Mouse (Mus musculus) limb, embryonic 13.5 days (tissue): ENCODE data around the gene Lrmda. TPM values are rescaled to one million over a fixed set of nuclear protein-coding genes. Genes with fewer than 3 reads are reported as not detected.

ENCODE experiments used
- ATAC-seq: fragments of 200-750 bp; cut with Nextera tagmentation; 2 replicates; pipeline ENCODE4 v1.8.0; 2017; ENCODE audit warnings: low read depth, moderate number of reproducible peaks, moderate TSS enrichment; ENCODE audit not compliant: low FRiP score
- H3K27ac ChIP-seq: fragments of 300-500 bp; sonication (generic); 2 replicates; pipeline ENCODE4 v1.5.1; 2015; ENCODE audit warnings: inconsistent platforms, mild to moderate bottlenecking, moderate library complexity
- H3K27me3 ChIP-seq: fragments of 300-500 bp; sonication (generic); 2 replicates; pipeline ENCODE4 v1.6.1; 2015; ENCODE audit warnings: mild to moderate bottlenecking, inconsistent platforms
- H3K36me3 ChIP-seq: fragments of 300-500 bp; sonication (generic); 2 replicates; pipeline ENCODE4 v1.6.1; 2015; ENCODE audit warnings: inconsistent platforms, mild to moderate bottlenecking, moderate library complexity
- H3K4me1 ChIP-seq: fragments of 300-500 bp; sonication (generic); 2 replicates; pipeline ENCODE4 v1.6.1; 2015; ENCODE audit warnings: inconsistent platforms
- H3K4me2 ChIP-seq: fragments of 300-500 bp; sonication (generic); replicated peaks from 2 replicates; pipeline ENCODE4 v1.6.1; 2015; ENCODE audit warnings: inconsistent platforms, mild to moderate bottlenecking, moderate library complexity
- H3K4me3 ChIP-seq: fragments of 300-500 bp; sonication (generic); 2 replicates; pipeline ENCODE4 v1.5.1; 2015; ENCODE audit warnings: moderate library complexity, mild to moderate bottlenecking, inconsistent platforms
- H3K9ac ChIP-seq: fragments of 300-500 bp; sonication (generic); 2 replicates; pipeline ENCODE4 v1.6.1; 2015; ENCODE audit warnings: mild to moderate bottlenecking, inconsistent platforms
- H3K9me3 ChIP-seq: fragments of 300-500 bp; sonication (generic); 2 replicates; pipeline ENCODE4 v1.6.1; 2016; ENCODE audit warnings: inconsistent platforms
- WGBS: fragments of 180-500 bp; shearing (Covaris S2); methylation state at CpG from one replicate; pipeline ENCODE4 v1.1.7; 2015; 5-methylcytosine and 5-hydroxymethylcytosine counted together
- polyA plus RNA-seq: library from polyadenylated mRNA; unstranded; fragments of >200 nt; fragmentation: Nextera tagmentation; extraction: Ambion mirVana; gene quantifications from 2 replicates; pipeline ENCODE4 v1.2.1, GENCODE M21; 2015

The Lrmda gene
- polyA plus RNA-seq, 1 experiment from 2014 or later = 0.38 TPM

DNA sequence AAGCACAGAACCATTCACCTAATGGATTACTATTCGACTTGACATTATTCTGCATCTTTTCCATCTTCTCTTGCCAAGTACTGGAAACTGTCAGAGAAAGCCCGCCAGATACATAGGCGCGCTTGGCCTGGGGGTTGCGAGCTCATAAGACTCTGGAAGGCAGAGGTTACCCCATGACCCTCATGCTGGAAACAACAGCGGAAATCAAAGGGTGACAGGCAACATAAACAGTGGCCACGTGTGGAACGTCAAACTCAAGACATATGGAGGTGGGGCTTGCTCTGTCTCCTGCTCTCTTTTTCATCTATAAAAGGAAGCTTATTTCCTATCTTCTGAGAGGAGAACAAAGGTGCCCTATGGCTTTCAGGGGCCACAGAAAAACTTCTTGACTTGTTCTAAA, 351.6 kb downstream of the Lrmda start:
- 35% methylated on average over 8 of the region's 8 CpGs for whole genome bisulfite sequencing
- H3K9me3 ChIP-seq = 0 out of 2 replicates have a peak, but pooled peaks cover 5% of the 10 kb centered on the region
- H3K4me2 ChIP-seq = no peak overlapping the region
- peaks cover 17% of the 10 kb centered on the region for H3K4me1 ChIP-seq
- H3K27me3 ChIP-seq = no peaks in the 10 kb centered on the region
- H3K27ac ChIP-seq = no peak overlapping the region
- ATAC-seq = no peak
- no peaks in the 10 kb centered on the region for H3K36me3 ChIP-seq
- no peak overlapping the region for H3K4me3 ChIP-seq
- no peak overlapping the region for H3K9ac ChIP-seq

DNA sequence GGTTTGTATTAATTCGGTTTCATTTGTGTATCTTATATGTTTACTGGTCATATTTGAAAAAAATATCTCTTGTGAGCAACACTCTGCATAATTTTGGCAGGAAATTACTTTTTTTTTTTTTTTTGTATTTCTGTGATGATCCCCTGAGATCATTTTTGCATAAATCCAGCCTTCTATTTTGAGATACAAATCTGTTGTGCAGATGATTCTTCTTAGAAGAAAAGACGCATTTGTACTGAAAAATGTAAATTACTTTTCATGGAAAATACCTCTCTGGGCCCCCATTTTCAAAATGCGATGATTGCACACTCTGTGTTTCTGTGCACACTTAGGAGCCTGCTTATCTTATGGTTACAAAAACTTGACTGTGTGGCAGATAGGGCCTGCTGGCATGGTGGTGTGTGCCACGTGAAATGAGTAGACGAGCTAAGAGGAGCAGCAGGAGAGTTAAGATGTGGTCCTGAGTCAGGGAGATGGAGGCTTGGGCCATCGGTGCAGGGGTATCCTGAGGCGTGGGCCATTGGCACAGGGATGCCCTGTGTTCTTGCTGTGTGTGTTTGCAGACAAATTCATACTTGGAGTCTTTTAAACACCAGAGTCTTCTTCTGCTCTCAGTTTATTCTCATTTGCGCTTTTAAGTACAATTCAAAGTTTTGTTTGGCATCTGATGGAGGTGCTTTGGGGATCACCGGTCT, 353.3 kb downstream of the Lrmda start:
- H3K9ac ChIP-seq = no peak overlapping the region
- peaks cover 10% of the 10 kb centered on the region for H3K4me1 ChIP-seq
- H3K4me3 ChIP-seq = no peak overlapping the region
- H3K9me3 ChIP-seq = 0 out of 2 replicates have a peak, but pooled peaks cover 5% of the 10 kb centered on the region
- 83% methylated on average over 9 of the region's 9 CpGs for WGBS
- H3K36me3 ChIP-seq = no peaks in the 10 kb centered on the region
- no peak for ATAC-seq
- H3K4me2 ChIP-seq = no peak overlapping the region
- H3K27ac ChIP-seq = no peak overlapping the region
- H3K27me3 ChIP-seq = no peaks in the 10 kb centered on the region

DNA sequence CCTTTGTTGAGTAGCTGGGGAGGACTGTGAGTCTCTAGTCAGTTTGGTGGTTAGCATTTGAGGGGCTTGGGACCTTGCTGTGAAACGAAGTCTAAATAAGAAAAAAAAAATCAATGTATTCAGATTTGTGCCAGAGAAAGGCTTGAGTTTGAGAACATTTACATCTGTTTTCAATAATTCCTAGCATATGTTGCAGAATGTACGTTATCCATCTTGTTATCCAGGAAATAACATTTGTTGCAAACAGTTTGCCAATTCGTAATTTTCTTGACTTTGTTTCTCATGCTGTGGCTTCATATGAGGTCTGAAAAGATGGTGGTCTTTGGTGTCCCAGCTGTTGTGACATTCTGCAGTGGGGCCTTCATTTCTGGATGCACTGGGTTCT, 353.8 kb downstream of the Lrmda start:
- no peak for ATAC-seq
- Histone ChIP-seq H3K27me3 (no peaks in the 10 kb centered on the region), H3K4me3 (no peak overlapping the region), H3K4me1 (peaks cover 12% of the 10 kb centered on the region; the same call in 1 of the 2 replicates), H3K4me2 (no peak overlapping the region), H3K36me3 (no peaks in the 10 kb centered on the region), H3K27ac (peak overlapping the region; percentile 39; the same call in 1 of the 2 replicates), H3K9ac (no peak overlapping the region), H3K9me3 (0 out of 2 replicates have a peak, but pooled peaks cover 5% of the 10 kb centered on the region)
- WGBS = 24% methylated on average over 3 of the region's 3 CpGs

DNA sequence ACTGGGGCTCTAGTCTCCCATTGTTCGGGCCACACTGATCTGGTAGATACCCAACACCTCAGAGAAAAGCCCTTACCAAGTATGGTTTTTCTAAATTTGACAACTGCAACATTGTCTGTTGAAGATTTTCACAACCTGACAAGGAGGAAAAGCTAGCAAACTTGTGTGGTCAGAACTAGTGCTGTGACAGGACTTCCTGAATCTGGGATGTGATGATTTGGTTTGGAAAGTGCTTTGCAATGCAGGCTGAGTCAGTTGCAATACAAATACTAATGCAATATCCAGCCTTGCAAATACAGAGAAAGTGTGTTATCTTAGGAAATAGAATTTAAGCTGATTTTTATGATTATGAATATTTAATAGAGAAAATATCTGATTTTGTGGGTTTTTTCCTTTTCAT, 357.6 kb downstream of the Lrmda start:
- Histone ChIP-seq H3K27ac (no peak overlapping the region), H3K36me3 (no peaks in the 10 kb centered on the region), H3K4me1 (peaks cover 17% of the 10 kb centered on the region; the same call in 1 of the 2 replicates), H3K9me3 (no peaks in the 10 kb centered on the region), H3K4me3 (no peak overlapping the region), H3K9ac (no peak overlapping the region), H3K27me3 (no peaks in the 10 kb centered on the region), H3K4me2 (no peak overlapping the region)
- ATAC-seq = no peak
- WGBS = 97% methylated on average over 1 of the region's 1 CpGs

DNA sequence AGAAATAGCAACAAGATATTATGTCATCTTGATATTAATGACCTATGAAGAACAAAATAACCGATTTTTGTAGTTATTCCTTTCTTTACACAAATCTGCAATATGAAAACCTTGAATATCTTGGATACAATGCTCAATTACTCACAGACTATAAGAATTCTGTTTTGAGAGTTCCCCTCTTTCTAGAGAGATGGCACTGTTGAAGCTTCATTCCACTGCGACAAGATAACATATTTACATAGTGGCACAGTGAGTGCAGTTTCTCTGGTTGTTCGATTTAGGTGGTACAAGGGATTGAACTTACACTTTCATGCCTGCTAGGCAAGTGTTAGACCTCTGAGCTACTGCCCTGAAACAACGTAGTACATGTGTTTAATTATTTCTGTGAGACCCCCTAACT, 362.6 kb downstream of the Lrmda start:
- no peak overlapping the region for H3K4me2 ChIP-seq
- H3K9me3 ChIP-seq = no peaks in the 10 kb centered on the region
- no peak for ATAC-seq
- no peak overlapping the region for H3K4me3 ChIP-seq
- H3K4me1 ChIP-seq = 0 out of 2 replicates have a peak, but pooled peaks cover 8% of the 10 kb centered on the region
- no peak overlapping the region for H3K27ac ChIP-seq
- no peaks in the 10 kb centered on the region for H3K36me3 ChIP-seq
- H3K27me3 ChIP-seq = peaks cover 3% of the 10 kb centered on the region; the same call in 1 of the 2 replicates
- 69% methylated on average over 4 of the region's 4 CpGs for WGBS
- no peak overlapping the region for H3K9ac ChIP-seq

DNA sequence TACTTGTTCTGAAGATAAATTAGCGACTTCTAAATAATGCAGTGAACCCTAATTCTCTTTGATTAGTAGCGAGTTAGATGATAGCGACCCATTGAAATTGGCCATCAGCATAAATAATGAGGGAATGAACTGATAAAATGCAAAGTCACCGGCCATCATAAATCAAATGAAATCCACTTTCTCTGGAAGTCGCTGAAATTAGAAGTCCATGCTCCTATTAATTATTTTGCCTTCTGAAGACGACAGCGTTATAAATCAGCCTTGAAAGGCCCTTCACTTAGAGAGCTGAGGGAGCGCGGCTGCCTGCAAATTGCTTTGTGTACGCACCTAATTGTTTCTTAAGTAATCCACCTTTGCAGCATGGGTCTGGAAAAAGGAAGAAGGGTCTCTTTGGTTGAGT, 374.1 kb downstream of the Lrmda start:
- Histone ChIP-seq H3K4me3 (no peak overlapping the region), H3K9ac (no peak overlapping the region), H3K9me3 (peaks cover 10% of the 10 kb centered on the region; the same call in 1 of the 2 replicates), H3K4me2 (no peak overlapping the region), H3K4me1 (no peaks in the 10 kb centered on the region), H3K27ac (no peak overlapping the region), H3K27me3 (no peaks in the 10 kb centered on the region), H3K36me3 (no peaks in the 10 kb centered on the region)
- 40% methylated on average over 10 of the region's 10 CpGs for WGBS
- ATAC-seq = no peak

DNA sequence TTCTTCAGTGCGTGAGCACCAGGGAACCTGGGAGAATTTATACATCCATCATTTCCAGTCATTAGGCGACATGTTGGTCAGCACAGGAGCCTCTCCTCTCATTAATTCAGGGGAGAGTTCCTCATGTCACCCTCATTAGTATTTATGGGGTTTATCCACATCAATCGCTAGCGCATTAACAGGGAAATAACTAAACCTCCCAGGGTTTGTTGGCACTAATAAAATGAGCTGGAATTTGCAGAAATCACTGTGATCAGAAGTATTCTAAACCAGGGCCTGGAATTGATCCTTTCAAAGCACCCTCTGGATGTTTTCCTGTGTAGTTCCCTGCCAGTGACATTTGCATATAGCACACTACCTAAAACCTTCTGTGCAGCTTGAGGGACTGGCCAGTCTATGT, 382.9 kb downstream of the Lrmda start:
- Histone ChIP-seq H3K4me2 (no peak overlapping the region), H3K27me3 (peaks cover 8% of the 10 kb centered on the region; the same call in 1 of the 2 replicates), H3K4me3 (no peak overlapping the region), H3K4me1 (peaks cover 24% of the 10 kb centered on the region), H3K27ac (no peak overlapping the region), H3K9ac (no peak overlapping the region), H3K36me3 (no peaks in the 10 kb centered on the region), H3K9me3 (no peaks in the 10 kb centered on the region)
- ATAC-seq = no peak
- WGBS = 23% methylated on average over 4 of the region's 4 CpGs

DNA sequence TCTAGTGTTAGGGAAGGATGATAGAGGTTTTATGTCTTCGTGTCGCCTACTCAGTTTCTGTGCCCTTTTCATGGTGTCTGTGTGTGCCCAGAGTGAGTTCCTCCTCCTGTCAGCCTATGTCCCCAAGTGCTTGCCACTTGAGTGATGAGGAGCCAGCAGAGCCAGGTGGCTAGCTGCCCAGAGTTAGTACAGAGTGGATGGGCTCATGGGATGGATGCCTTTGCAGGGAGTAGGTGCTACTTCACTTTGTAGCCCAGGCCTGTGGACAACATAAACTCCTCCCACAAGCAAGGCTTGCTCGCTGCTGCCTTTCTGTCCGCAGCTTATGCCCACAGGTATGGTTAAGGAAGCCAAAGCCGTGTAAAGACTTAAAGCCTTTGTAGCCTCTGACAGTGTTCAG, 387.1 kb downstream of the Lrmda start:
- no peaks in the 10 kb centered on the region for H3K36me3 ChIP-seq
- H3K27me3 ChIP-seq = peaks cover 14% of the 10 kb centered on the region; the same call in 1 of the 2 replicates
- 69% methylated on average over 5 of the region's 5 CpGs for WGBS
- H3K4me2 ChIP-seq = no peak overlapping the region
- H3K4me3 ChIP-seq = no peak overlapping the region
- ATAC-seq = no peak
- no peak overlapping the region for H3K27ac ChIP-seq
- no peak overlapping the region for H3K9ac ChIP-seq
- no peaks in the 10 kb centered on the region for H3K9me3 ChIP-seq
- peaks cover 24% of the 10 kb centered on the region for H3K4me1 ChIP-seq

DNA sequence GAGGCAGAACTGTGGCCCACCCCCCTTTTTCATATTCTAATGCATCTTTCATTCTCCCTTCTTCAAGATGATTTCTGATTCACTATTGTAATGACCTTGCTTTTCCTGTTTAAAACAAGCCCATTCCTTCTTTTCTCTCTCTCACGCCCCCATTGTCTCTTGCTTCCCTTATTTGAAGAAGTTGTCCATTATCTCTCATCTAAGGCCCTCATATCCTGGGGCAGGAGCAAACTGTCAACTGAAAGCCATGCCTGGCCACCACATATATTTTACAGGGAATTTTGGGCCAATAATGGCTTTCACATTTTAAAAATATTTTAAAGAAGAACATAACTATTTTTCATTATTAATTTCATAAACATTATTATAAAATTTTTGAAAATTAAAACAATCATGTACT, 391.3 kb downstream of the Lrmda start:
- peaks cover 16% of the 10 kb centered on the region; the same call in 1 of the 2 replicates for H3K27me3 ChIP-seq

DNA sequence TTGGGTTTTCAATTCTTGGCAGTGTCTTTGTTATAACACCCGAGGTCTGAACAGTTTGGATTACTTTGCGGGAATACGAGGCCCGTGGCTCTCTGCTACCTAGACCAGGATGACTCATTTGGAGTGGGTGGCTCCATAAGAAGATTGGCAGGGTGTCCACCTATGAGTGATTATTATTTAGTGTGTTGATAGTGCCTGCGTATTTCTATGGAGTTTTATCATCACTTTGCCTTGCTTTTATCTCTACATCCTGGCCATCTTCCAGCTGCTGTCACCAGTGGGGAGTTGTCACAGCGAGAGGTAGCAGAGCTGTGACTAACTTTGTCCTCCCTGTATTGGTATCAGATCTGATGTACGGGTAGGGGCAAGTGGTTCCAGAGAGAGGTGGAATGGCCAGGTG, 393.7 kb downstream of the Lrmda start:
- Histone ChIP-seq H3K9me3 (no peaks in the 10 kb centered on the region), H3K4me1 (0 out of 2 replicates have a peak, but pooled peaks cover 3% of the 10 kb centered on the region), H3K27me3 (peaks cover 2% of the 10 kb centered on the region; the same call in 1 of the 2 replicates), H3K36me3 (no peaks in the 10 kb centered on the region), H3K9ac (no peak overlapping the region), H3K4me3 (no peak overlapping the region), H3K27ac (no peak overlapping the region), H3K4me2 (no peak overlapping the region)
- WGBS = 71% methylated on average over 7 of the region's 7 CpGs
- no peak for ATAC-seq

More for the DNA sequence above, 391.3 kb downstream of the Lrmda start:
- no peaks in the 10 kb centered on the region for H3K9me3 ChIP-seq
- ATAC-seq = no peak
- H3K4me3 ChIP-seq = no peak overlapping the region
- H3K36me3 ChIP-seq = no peaks in the 10 kb centered on the region
- H3K4me1 ChIP-seq = peaks cover 14% of the 10 kb centered on the region
- WGBS = 95% methylated on average over 1 of the region's 1 CpGs
- H3K27ac ChIP-seq = no peak overlapping the region
- no peak overlapping the region for H3K4me2 ChIP-seq
- H3K9ac ChIP-seq = no peak overlapping the region

DNA sequence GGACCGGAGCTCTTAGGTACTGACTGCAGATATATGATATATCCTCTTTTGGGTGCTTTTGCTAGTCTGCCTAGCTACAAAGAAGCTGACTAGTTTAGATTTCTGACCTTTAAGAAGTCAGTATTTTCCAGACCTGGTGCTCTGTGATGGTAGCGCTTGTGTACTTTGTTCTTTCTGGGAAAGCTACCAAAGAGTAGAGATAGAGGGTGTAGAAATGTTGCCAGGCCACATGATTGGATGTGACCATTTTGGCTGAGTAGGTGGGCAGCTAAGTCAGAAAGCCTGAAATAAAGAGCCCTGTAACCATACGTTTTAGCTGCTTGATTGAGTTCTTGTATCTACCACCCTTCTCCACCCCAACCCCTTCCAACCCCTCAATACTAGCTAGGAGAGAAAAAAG, 398.2 kb downstream of the Lrmda start:
- Histone ChIP-seq H3K27ac (no peak overlapping the region), H3K27me3 (no peaks in the 10 kb centered on the region; the same call in 1 of the 2 replicates), H3K36me3 (no peaks in the 10 kb centered on the region), H3K4me2 (no peak overlapping the region), H3K9me3 (no peaks in the 10 kb centered on the region), H3K4me1 (0 out of 2 replicates have a peak, but pooled peaks cover 3% of the 10 kb centered on the region), H3K4me3 (no peak overlapping the region), H3K9ac (no peak overlapping the region)
- no peak for ATAC-seq
- WGBS = 90% methylated on average over 3 of the region's 3 CpGs

DNA sequence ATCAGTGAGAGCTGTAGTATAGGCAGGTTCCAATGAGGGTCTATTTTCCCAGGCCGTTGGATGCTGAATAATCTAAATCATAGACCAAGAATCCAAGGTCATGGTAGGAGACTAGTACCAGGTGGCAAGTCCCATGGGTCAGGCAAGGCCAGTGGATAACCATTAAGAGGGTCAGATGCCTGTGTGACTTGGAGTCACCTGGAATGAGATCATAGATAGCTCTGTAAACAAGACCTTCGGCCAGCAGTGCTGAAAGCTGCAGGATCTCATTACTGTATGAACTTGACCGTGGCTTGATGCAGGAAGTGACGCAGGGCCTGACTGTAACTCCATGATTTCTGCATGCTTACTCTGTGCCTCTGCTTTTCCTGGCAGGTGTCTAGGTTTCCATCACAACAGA, 402.2 kb downstream of the Lrmda start:
- no peaks in the 10 kb centered on the region for H3K27me3 ChIP-seq
- no peak for ATAC-seq
- H3K4me1 ChIP-seq = peaks cover 3% of the 10 kb centered on the region; the same call in 1 of the 2 replicates
- H3K4me3 ChIP-seq = no peak overlapping the region
- H3K27ac ChIP-seq = no peak overlapping the region
- no peaks in the 10 kb centered on the region for H3K9me3 ChIP-seq
- H3K36me3 ChIP-seq = no peaks in the 10 kb centered on the region
- no peak overlapping the region for H3K9ac ChIP-seq
- 71% methylated on average over 4 of the region's 4 CpGs for WGBS
- no peak overlapping the region for H3K4me2 ChIP-seq
